Mouse (Mus musculus) G1E-ER4 (cell line): ENCODE measurements around the gene Ppp1r16b. TPM values are rescaled to one million over a fixed set of nuclear protein-coding genes. Genes with fewer than 3 reads are reported as not detected.

Source experiments
- GATA1 ChIP-seq: IDR thresholded peaks from one replicate; pipeline ENCODE4 v1.8.0; 2012; ENCODE audit warnings: low read length, inconsistent platforms
- polyA plus RNA-seq: library from polyadenylated mRNA; stranded (reverse); fragments of >175 nt; gene quantifications from 2 replicates; pipeline ENCODE4 v1.2.3, GENCODE M21; 2012

Gene Ppp1r16b
- polyA plus RNA-seq, 1 experiment: not detected

DNA sequence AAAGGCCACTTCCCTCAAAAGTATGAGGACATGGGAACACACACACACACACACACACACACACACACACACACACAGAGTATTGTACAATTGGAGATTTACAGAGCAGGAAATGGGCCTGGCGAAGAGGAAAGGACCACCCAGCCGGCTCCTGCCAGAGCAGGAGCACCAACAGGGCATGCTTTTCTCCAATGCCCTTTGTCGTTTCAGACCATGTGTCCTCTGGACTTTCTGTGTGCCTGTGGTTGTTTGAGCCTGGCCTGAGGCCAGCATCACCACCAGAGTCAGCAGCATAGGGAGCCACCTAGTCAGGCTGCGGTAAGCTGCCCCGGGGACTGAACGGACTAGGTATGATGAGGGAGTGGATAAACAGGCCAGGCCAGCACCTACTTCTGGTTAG lies 6.4 kb upstream of the Ppp1r16b start:
- TF ChIP-seq GATA1: no peak

- TF ChIP-seq GATA1: no peak
Observed at GRCm38 (mm10) chr2:158659346-158659745, 5.9 kb upstream of the Ppp1r16b start.

- TF ChIP-seq GATA1: no peak
Observed at GRCm38 (mm10) chr2:158666071-158666800, 1.0 kb downstream of the Ppp1r16b start.

DNA sequence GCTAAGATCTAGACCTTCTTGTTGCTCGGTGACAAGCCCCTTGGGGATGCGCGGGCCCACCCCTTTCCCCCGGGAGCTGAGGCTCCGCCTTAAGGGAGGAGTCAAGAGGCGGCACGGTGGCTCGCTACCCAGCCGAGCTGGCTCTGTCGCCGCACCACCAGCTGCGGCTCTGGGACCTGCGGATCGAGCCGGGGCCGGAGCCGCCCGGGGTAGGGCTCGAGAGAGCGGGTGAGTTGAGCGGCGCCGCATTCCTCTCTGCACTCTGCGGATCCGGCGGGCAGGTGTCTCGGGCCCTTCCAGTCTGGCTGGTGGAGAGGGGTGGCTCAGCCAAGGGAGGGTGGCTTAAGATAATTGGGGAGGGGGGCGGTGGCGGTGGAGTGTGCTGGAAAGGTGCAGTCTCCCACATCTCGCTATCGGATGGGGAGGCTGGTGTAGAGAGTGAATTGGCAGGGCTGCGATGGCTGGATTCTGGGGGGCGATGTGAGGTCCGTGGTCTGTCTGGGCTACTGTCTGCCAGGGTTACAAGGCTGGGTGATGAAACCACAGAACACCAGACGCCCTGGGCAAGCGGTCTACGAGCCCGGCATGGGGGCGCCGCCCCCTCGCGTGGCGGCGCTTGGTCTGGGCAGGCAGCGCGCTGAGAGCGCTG lies 1.9 kb downstream of the Ppp1r16b start:
- TF ChIP-seq GATA1: no peak

GRCm38 (mm10) chr2:158667671-158668432 lies 2.7 kb downstream of the Ppp1r16b start:
- no peak for TF ChIP-seq GATA1

DNA sequence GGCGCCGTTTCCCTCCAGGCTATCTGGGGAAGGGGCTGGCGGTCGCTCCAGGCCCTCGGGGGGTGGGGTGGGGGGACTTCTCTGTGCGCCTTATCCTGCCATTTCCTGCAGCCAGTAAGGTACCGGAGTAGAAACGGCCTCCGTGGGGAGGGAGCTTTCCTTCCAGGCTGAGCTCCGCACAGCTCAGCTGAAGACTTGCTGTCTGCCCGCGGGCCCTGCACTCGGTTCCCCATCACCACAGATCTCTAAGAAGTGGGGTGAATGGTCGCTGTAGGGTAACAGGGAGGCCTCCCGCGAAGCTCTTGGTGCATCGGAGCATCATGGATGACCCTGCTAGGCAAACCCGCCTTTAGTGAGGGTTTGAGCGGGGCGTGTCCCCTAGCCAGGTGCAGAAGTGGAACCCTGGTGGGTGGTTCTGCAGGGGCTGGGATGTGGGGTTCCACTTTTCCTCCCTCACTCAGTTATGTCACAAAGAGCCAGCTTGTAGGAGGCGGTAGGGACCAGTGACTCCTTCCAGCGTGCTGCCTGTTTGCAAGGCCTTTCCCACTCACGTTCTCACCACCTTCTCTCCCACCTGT lies 3.3 kb downstream of the Ppp1r16b start:
- TF ChIP-seq GATA1: no peak

DNA sequence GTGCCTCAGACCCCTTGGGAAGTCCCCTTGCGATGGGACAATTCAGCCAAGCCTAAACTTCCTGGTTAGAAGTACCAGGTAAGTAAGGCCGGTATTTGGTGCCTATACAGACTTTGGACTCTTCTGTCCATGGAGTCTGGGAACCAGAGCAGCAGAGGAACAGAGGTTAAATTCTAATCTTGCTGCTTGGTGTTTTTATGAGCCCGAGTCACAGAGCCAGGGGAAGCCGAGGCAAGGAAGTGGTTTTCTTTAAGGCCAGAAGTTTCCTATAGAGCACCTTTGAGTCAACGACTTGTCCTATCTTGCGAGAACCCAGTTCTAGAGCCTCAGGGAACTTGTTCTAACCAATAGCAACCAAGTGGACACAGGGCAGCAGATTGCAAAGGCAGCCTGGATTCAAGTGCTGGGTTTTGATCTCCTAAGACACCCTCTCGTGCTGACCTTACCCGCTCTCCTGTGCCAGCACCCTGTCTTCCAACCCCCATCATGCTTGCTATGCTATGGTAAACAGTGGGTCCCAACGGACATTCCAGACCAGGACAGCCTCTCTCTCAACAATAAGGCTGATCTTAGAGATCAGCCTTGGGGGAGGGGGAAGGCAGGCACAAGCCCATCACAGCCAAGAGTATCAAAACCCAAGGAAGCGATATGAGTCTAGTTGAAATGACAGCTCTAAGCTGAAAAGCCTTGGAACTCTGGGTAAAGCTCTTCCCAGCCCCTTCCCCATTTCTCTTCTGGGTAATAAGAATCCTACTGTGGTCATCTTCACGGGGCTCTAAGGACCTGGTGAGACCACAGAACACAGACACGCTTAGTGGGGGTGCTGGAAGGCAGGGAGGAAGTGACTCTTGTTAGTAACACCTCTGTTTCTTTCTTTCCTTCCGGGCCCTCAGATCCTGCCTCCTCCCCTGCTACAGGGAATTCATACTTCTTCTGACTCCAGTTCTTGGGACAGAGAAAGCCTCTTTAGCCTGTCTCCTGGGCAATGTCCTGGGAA lies 4.3 kb downstream of the Ppp1r16b start:
- no peak for TF ChIP-seq GATA1

DNA sequence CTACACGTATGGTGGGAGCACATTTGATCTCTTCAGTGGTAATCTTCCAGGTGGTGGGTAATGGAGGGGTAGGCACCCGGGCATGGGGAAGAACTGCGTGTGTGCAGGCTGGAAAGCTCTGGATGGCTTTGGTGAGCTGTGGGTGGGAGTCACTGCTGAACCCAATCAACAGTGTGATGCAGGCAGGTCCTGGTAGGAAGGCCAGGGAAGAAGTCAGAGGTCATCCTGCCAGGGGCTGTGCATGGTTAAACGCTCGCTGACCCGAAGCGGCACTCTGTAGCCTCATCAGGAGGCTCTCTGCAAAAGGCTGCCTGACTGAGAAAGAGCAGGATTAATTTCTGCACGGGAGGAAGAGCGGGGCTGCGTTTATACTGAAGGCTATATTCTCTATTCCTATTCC lies 5.4 kb downstream of the Ppp1r16b start:
- no peak for TF ChIP-seq GATA1

GRCm38 (mm10) chr2:158672829-158673228 lies 7.6 kb downstream of the Ppp1r16b start:
- no peak for TF ChIP-seq GATA1

DNA sequence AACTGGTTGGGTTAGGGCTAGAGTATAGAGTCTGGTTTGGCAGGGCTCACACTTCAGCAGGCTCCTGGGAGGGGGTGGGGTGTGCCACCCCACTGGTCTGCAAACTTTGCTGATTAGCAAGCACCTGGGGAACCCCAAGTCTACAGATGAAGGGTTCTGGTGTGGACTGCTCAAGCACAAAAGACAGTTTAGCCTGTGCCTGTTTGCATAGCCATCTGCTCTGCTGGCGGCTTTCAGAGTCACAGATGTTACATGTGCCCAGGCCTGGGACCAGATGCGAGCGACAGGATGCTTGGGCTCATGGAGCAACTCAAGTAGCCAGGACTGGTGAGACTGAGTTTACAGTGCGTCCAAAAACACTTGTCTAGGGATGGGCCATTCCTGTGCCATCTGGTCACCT lies 8.3 kb downstream of the Ppp1r16b start:
- TF ChIP-seq GATA1: no peak

GRCm38 (mm10) chr2:158674131-158674530 lies 8.9 kb downstream of the Ppp1r16b start:
- TF ChIP-seq GATA1: no peak

GRCm38 (mm10) chr2:158674759-158675158 lies 9.6 kb downstream of the Ppp1r16b start:
- no peak for TF ChIP-seq GATA1

DNA sequence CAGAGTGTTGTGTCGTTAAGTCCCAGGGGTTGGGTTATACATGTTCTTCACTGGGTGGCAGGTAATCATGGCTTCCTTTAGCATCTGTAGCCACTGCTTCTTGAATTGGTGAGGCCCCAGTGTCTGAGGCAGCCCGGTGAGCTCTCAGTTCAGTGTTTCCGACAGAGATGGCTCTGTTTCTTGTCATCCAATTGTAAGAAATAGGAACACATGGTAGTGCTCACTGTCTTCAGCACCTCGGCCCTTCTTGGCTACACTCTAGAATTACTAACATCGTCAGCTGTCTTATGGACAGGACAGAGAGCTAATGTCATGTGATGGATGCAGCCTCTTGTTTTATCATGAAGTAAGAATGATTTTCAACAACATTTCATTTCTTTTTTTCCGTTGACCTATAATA lies 10.0 kb downstream of the Ppp1r16b start:
- TF ChIP-seq GATA1: no peak

DNA sequence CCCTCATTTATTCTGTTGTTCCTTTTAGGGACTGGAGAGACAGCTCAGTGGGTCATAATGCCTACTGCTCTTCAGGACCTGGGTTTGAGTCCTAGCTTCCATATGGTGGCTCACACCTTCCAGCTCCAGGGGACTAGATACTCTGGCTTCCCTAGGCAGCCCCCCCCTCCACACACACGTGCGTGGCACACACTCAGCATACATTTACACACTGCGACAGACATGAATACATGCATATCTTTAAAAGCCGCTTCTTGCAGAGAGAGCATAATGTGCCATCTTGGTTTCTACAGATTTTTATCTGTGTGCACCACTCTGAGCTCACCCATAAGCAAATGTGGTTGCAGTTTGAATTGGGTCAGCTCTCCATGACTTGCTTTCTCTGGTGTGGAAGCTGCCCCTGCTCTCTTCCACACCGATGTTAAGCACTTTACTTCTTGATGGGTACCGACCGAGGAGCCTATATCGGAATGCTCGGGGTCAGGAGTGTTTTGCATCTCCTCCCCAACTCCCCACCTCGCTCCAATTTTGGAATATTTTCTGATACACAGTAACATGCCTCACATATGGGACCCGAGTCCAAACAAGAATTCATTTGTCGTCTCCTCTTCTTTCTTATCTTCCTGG lies 10.8 kb downstream of the Ppp1r16b start:
- no peak for TF ChIP-seq GATA1
